Mouse (Mus musculus) layer of hippocampus, postnatal 10 days (tissue): ENCODE data around the gene Psmb6. TPM values are rescaled to one million over a fixed set of nuclear protein-coding genes. Genes with fewer than 3 reads are reported as not detected.
A peak's percentile ranks its signal among the peaks of the same experiment; 100 is the strongest.
"Not testable (repeated sequence)": the region's sequence is repeated elsewhere in the genome, so short reads cannot be mapped to it uniquely, and the experiment has no call there.

ENCODE experiments used
- DNase-seq, 2 experiments: peaks; one replicate each; pipeline ENCODE4 v3.0.0; 2021; ENCODE audit warnings: low spot score in 2 of 2
- total RNA-seq, 2 experiments: library from RNA; stranded (reverse); gene quantifications; 2 replicates each; pipeline ENCODE4 v1.2.3; 2021

The Psmb6 gene
- total RNA-seq, 2 experiments from 2014 or later: 221 to 229 TPM

- peak; percentile 30 to 48 for DNase-seq
Observed at GRCm38 (mm10) chr11:70520178-70520769, 4.9 kb upstream of the Psmb6 start.

GRCm38 (mm10) chr11:70523306-70523989 lies 1.7 kb upstream of the Psmb6 start:
- DNase-seq: not testable (repeated sequence)

- DNase-seq: no peak
Observed at GRCm38 (mm10) chr11:70524782-70525181, 385 bp upstream of the Psmb6 start.

DNA sequence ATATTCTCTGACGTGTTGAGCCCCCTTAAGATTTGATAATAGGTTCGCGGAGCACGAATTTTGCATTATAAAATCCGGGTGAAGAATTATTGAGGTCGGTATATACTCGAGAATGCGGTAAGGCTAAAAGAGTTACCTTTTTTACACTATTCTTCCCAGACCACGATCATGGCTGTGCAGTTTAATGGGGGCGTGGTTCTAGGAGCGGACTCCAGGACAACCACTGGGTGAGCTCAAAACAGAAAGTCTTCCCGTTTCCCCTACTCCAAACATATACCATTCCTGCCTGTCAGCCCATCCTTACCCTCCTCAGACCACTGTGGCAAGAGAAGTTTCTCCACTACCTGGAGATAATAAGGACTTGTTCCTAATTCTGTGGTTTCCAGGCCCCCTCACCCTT lies 559 bp downstream of the Psmb6 start:
- DNase-seq: no peak

DNA sequence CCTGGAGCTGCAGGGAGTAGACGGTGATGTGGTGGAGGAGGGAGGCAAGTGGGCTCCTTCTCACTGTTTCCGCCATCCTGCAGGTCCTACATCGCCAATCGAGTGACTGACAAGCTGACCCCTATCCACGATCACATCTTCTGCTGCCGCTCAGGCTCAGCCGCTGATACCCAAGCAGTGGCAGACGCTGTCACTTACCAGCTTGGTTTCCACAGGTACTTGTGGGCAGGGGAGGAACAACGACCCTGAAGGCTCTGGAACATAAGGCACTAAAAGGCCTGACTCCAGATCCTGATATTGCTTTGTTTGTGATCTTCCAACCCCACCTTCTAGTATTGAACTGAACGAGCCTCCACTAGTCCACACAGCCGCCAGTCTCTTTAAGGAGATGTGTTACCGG lies 1.0 kb downstream of the Psmb6 start:
- no peak for DNase-seq

GRCm38 (mm10) chr11:70528610-70529009 lies 3.4 kb downstream of the Psmb6 start:
- no peak for DNase-seq

- not testable (repeated sequence) for DNase-seq
Observed at GRCm38 (mm10) chr11:70531065-70531464, 5.9 kb downstream of the Psmb6 start.

GRCm38 (mm10) chr11:70532839-70533238 lies 7.7 kb downstream of the Psmb6 start, which contains the start of gene Gm40193:
TSS of gene Gm40193 (minus strand) at chr11:70532939.
- no peak for DNase-seq

- no peak for DNase-seq
Observed at GRCm38 (mm10) chr11:70539423-70539822, 14.3 kb downstream of the Psmb6 start.

DNA sequence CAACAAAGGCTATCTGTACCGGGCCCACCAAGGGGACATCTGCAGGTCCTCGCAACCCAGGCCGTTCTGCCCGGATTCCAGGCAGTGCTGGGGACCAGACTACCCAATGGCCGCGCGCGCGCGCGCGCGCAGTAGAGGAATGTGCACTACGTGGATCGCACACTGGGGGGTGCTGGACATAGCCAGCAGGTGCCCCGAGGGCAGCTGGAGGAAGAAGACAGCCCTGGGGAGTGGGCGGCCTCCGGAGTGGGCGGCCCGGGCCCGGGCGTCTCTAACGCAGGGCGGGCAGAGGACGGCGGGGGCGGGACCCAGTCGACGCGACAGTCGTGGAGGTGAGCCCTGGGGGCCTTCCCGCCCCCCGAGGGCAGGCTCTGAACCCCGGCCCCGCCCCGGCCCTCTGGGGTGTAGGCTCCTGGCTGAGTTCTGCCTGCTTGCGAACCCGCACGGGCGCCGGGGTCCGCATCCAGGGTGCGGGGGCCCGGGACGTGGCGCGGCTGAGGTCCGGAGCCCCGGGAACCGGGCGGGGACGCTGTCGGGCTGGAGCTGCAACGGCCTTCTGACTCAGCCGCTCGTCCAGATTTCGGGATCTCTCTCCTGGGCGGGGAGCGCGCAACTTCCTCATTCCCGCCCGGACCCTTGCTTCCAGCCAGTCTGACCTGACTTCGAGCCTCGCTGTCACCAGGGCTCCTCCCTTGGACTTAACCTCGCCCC lies 14.9 kb downstream of the Psmb6 start, which contains the start of gene Pld2:
TSS of gene Pld2 (plus strand) at position 188 of the 711 bp plus-strand sequence.
- peak; percentile 81 to 85 for DNase-seq

- no peak for DNase-seq
Observed at GRCm38 (mm10) chr11:70540928-70541327, 15.8 kb downstream of the Psmb6 start.

DNA sequence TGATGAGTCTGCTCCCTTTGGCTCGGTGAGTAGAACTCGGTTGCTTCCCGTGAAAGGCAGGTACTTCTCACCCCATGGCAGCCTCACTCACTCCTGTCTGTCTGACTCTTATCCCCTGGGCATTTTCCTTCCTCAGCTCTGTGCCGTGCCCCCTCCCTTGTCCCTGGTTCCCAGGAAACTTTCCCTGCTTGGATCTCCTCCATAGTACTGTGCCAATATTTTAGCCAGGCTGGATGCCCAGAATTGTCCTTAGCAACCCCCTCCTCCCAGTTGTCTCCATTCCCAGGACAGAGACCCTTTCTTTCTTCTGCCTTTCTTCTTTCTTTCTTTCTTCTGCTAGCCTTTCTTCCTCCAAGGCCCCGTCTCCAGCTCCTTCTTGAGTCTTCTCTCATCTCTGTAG lies 16.2 kb downstream of the Psmb6 start:
- peak; percentile 48 to 52 for DNase-seq

DNA sequence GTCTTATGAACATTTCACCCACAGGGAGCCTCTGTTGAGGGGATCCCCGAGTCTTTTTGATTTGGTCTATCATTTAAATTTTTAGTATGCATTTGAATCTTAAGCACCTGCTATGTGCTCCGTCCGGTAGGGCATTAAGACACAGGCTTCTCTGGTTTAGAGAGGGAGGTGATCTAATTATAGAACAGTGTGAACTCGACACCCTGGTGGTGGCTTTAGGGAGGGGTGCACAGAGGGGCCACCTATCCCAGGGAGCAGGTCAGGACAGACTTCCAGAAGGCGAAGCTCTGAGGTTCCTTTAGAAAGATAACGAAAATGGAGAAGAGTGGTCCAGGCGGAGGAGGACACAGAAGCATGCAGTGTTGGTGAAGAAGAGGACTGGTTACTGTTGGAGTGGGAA lies 19.3 kb downstream of the Psmb6 start:
- no peak for DNase-seq

DNA sequence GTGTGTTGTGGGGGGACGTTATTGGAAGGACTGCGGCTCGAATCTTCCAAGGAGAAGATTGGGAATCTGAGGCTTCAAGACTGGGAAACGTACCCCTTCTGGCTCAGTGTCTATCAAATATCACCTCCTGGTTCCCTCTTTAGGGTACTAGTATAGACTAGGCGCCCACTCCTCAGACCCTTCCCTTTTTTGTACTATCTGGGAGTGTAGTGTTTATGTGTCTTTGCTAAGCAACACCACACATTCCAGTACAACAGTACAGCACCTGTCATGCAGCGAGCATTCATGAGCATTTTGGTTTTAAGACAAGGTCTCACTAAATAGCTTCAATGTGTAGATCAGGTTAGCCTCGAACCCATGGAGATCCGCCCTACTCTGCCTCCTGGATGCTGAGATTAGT lies 26.4 kb downstream of the Psmb6 start:
- no peak for DNase-seq

- DNase-seq: no peak
Observed at GRCm38 (mm10) chr11:70553940-70554339, 28.8 kb downstream of the Psmb6 start.

DNA sequence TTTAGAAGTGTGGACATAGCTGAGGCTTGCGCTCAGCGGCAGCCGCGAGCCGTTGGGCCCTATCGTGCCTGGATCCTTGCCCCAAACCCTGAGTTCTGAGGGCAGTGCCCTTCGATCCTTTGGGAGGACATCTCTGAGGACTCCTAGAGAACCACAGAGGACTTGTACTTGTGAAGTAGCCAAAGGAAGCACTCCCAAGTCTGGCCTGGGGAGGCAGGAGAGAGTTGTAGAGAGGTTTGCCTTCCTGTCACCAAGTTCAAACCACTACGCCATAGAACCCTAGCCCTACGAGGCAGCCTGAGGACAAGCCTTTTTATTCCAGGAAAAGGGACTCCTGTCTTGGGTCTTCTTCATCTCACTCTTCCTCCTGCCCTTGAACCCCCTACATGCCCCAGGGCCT lies 32.4 kb downstream of the Psmb6 start:
- DNase-seq: no peak

DNA sequence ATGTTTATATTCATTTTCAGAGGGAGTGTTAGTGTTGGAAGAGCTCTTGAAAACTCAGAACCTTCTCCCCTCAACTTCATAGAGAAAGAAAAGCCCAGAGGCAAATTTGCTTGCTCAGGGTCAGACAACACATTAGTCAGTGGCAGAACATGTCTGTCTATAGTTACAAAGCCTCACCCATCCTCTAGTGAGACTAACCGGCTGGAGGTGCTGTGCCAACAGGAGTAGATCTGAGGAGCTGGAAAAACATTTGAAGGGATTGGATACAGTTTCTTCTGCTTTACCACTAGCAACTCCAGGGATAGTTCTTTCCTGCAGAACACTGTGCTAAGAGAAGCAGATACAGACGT lies 36.7 kb downstream of the Psmb6 start:
- DNase-seq: no peak

DNA sequence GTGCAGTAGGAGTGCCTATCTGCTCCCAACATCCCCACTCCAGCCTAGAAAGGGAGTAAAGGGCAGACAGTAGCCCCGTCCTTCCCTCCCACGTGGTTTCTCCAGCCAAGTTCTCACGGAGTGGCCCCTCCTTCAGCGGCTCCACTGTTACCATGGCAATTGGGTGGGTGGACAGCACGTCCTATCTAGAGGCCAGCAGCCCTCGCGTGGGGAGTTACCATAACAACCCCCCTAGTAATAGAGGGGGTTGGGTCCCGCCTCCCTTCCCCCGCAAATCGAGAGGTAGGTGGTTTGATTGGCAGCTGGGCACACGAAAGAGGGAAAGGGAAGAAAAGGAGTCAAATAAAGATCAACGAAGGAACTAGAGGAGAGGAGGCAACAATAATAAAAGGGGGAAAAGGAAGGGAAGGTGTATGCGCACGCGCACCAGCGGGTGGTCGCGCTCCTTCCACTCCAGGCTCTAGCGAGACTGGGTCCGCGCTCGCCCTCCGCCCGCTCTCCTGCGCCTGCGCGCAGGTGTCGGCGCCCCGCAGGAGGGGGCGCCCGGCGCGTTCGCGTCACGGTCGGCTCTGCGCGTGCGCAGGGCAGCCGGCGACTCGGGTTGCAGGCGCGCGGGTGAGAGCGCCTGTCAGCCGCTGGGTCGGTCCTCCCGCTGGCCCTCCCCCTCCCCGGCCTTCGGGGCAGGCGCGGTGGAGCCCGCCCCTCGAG lies 37.3 kb downstream of the Psmb6 start, which contains the start of gene Mink1:
TSS of gene Mink1 (plus strand) at position 595 of the 708 bp plus-strand sequence.
- peak; percentile 87 to 92 for DNase-seq

DNA sequence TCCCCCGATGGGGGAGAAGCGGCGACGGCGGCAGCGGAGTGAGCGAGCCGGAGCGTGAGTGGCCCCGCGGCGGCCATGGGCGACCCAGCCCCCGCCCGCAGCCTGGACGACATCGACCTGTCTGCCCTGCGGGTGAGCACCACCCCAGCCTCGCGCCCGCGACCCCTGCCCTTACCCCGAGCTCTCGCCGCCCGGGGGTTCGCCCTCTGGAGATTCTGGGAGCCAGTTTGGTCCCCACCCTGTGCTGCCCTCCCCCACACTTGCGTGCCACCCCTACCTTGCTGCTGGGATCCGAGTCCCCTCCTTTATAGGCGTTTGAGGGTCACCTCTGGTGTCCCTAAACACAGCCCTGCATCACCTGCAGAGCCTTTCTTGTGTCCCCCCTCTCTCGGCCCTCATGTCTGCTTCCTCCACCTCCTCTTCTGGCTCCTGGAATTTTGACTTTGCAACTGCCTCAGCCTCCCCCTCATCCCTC lies 37.9 kb downstream of the Psmb6 start:
- no peak for DNase-seq

- peak; percentile 28 to 36 for DNase-seq
Observed at GRCm38 (mm10) chr11:70563470-70564275, 38.5 kb downstream of the Psmb6 start.
